In genomic region chr15:13174618-13174980, GRCm38 (mm10) we compare ENCODE assay signal across 7 mouse cellular contexts. TPM values are rescaled to one million over a fixed set of nuclear protein-coding genes. Genes with fewer than 3 reads are reported as not detected.
DNase-seq lines count a peak whose midpoint lies in the region; ATAC-seq and TF ChIP-seq lines count a peak whose summit lies in the region.

No protein-coding gene starts in this region.

- no peaks in the 10 kb centered on the region for H3K4me1 ChIP-seq in embryonic facial prominence, embryonic 11.5 days (ENCODE audit: control insufficient read depth, insufficient read depth, low read length)
- 0 out of 2 replicates have a peak, but pooled peaks cover 3% of the 10 kb centered on the region for H3K4me1 ChIP-seq in hindbrain, postnatal 0 days (ENCODE audit: insufficient read depth, low read length)
- H3K4me1 ChIP-seq in midbrain, embryonic 13.5 days (replicated peaks), result peaks cover 30% of the 10 kb centered on the region

- no peak overlapping the region for H3K4me3 ChIP-seq in embryonic facial prominence, embryonic 11.5 days (ENCODE audit: low read depth, low read length)
- H3K4me3 ChIP-seq in hindbrain, postnatal 0 days (ENCODE audit: low read length), result peak overlapping the region; percentile 78; the same call in 1 of the 2 replicates
- peak overlapping the region; percentile 69 for H3K4me3 ChIP-seq in midbrain, embryonic 13.5 days (replicated peaks)

- H3K27me3 ChIP-seq in embryonic facial prominence, embryonic 11.5 days (ENCODE audit: control insufficient read depth, insufficient read depth, low read length), result no peaks in the 10 kb centered on the region
- H3K27me3 ChIP-seq in hindbrain, postnatal 0 days (ENCODE audit: insufficient read depth, low read length), result no peaks in the 10 kb centered on the region
- peaks cover 24% of the 10 kb centered on the region for H3K27me3 ChIP-seq in midbrain, embryonic 13.5 days

- TF ChIP-seq CTCF in hindbrain, postnatal 0 days (IDR thresholded peaks at IDR 0.05; ENCODE audit: low read depth), result no peak

- H3K4me2 ChIP-seq in embryonic facial prominence, embryonic 11.5 days (ENCODE audit: low read depth, low read length), result peak overlapping the region; percentile 85
- peak overlapping the region; percentile 96 for H3K4me2 ChIP-seq in hindbrain, postnatal 0 days (ENCODE audit: low read depth, low read length)
- peak overlapping the region; percentile 87 for H3K4me2 ChIP-seq in midbrain, embryonic 13.5 days (replicated peaks)

- no peak overlapping the region for H3K27ac ChIP-seq in embryonic facial prominence, embryonic 11.5 days (replicated peaks; ENCODE audit: low read depth, low read length)
- H3K27ac ChIP-seq in hindbrain, postnatal 0 days, result no peak overlapping the region
- no peak overlapping the region for H3K27ac ChIP-seq in midbrain, embryonic 13.5 days

- H3K36me3 ChIP-seq in embryonic facial prominence, embryonic 11.5 days (replicated peaks; ENCODE audit: control insufficient read depth, insufficient read depth, low read depth, low read length), result no peaks in the 10 kb centered on the region
- H3K36me3 ChIP-seq in hindbrain, postnatal 0 days (ENCODE audit: insufficient read depth, low read length), result no peaks in the 10 kb centered on the region
- no peaks in the 10 kb centered on the region for H3K36me3 ChIP-seq in midbrain, embryonic 13.5 days

- ATAC-seq in embryonic facial prominence, embryonic 11.5 days (replicated peaks; ENCODE audit: insufficient number of reproducible peaks, low FRiP score, low TSS enrichment, low read depth), result no peak
- no peak for ATAC-seq in hindbrain, postnatal 0 days
- no peak for ATAC-seq in midbrain, embryonic 13.5 days
- no peak for ATAC-seq in erythroblast, adult 5-6 weeks (replicated peaks; ENCODE audit: low FRiP score, poor library complexity, severe bottlenecking)

- DNase-seq in Muller cell, postnatal 12 days (ENCODE audit: inconsistent ontology term), result peak; percentile 4
- DNase-seq in embryonic facial prominence, embryonic 11.5 days (ENCODE audit: low spot score), result peak; percentile 65
- no peak for DNase-seq in hindbrain, postnatal 0 days (ENCODE audit: low spot score)
- DNase-seq in thymus, postnatal 10 days (ENCODE audit: low spot score in 2 of 2), result no peak
- DNase-seq in cerebellum, adult 11 months, result no peak

- H3K9ac ChIP-seq in embryonic facial prominence, embryonic 11.5 days (replicated peaks; ENCODE audit: low read length), result no peak overlapping the region
- H3K9ac ChIP-seq in hindbrain, postnatal 0 days (replicated peaks; ENCODE audit: low read length), result no peak overlapping the region
- no peak overlapping the region for H3K9ac ChIP-seq in midbrain, embryonic 13.5 days (replicated peaks)

- no peaks in the 10 kb centered on the region for H3K9me3 ChIP-seq in embryonic facial prominence, embryonic 11.5 days (replicated peaks; ENCODE audit: control insufficient read depth, low read length)
- H3K9me3 ChIP-seq in hindbrain, postnatal 0 days (ENCODE audit: low read length), result no peaks in the 10 kb centered on the region
- no peaks in the 10 kb centered on the region for H3K9me3 ChIP-seq in midbrain, embryonic 13.5 days

- 7% methylated on average over 6 of the region's 6 CpGs for WGBS in embryonic facial prominence, embryonic 11.5 days
- 21% methylated on average over 6 of the region's 6 CpGs for WGBS in hindbrain, postnatal 0 days
- WGBS in midbrain, embryonic 13.5 days, result 11% methylated on average over 6 of the region's 6 CpGs

RNA-seq across cellular contexts. Expression of gene Cdh6, which starts 1.1 kb away (rescaled TPM):
- polyA plus RNA-seq in embryonic facial prominence, embryonic 11.5 days (2014; fragmentation: Nextera tagmentation; extraction: Ambion mirVana), result 14.6 and 15.8 TPM in 2 replicates
- total RNA-seq in hindbrain, postnatal 0 days (2014; rRNA removed), result 13.8 and 14.3 TPM in 2 replicates
- polyA plus RNA-seq in hindbrain, postnatal 0 days (2015; fragmentation: Nextera tagmentation; extraction: Ambion mirVana), result 15.5 TPM in 2 replicates
- 8.7 and 10.2 TPM in 2 replicates for polyA plus RNA-seq in midbrain, embryonic 13.5 days (2015; fragmentation: Nextera tagmentation; extraction: Ambion mirVana)
- total RNA-seq in erythroblast, adult 5-6 weeks (2015; ENCODE audit: low replicate concordance), result not detected in 2 replicates
- total RNA-seq in erythroblast, adult 5-6 weeks (2017; ENCODE audit: low replicate concordance), result not detected in 2 replicates

Comparison
In these comparisons a context has a peak if more than half of its experiments do, and no peak if none do; other contexts are left out.
1. DNase-seq: peak in Muller cell, postnatal 12 days (single experiment) and embryonic facial prominence, embryonic 11.5 days (single experiment); none in hindbrain, postnatal 0 days (single experiment), thymus, postnatal 10 days (0 of 2) and cerebellum, adult 11 months (single experiment).
2. Peak in every context shown above with its lines, with median percentiles within 50 percentile points of each other: H3K4me2 ChIP-seq.